Mouse (Mus musculus) A20 (cell line): ENCODE results near the gene 1700040F15Rik.
"Not testable (repeated sequence)": the region's sequence is repeated elsewhere in the genome, so short reads cannot be mapped to it uniquely, and the experiment has no call there.

Source experiments
- DNase-seq: peaks from one replicate; pipeline ENCODE4 v3.0.0-alpha.2; 2011; ENCODE audit warnings: low read depth, low spot score

The 1700040F15Rik gene

DNA sequence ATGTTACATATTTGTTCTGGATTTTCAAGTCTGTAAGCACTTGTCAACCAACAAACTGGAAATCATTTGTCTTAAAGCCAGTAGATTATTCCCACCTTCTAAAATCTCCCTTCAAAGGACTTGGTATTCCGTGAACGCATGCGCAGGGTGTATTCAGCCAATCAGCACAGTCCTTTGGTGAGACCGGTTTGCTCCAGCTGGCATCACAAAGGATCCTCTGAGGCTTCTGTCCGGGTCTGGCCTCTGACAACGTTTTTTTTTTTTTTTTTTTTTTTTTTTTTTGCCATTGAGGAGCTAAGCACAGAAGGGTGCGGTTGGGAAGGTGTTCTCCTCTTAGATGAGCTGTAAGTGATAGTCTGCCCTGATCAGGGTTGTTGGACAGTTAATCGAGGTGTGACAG lies at the start of gene 1700040F15Rik:
1700040F15Rik (plus strand) TSS at position 301 of the 400 bp plus-strand sequence.
- DNase-seq = not testable (repeated sequence)
